ENCODE assay signal across 20 mouse cellular contexts in the genomic region with DNA sequence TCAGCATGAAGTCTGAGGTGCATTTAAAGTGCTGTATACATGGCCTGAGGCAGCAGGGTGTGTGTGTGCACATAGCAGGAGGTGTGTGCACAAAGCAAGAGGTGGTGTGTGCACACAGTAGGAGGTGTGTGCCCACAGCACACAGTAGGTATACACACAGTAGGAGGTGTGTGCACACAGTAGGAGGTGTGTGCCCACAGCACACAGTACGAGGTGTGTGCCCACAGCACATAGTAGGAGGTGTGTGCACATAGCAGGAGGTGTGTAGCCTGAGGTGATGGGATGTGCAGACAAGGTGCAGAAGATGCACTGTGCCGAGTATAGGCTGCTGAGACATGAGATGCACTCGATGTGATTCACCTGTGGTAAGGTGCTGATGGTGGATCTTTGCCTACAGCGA.
"Had no signal": no experiment of that assay in that cellular context is flagged by ENCODE, and none has a peak within 500 bp of the region (broad histone marks: within the 10 kb centered on the region; RNA-seq: fewer than 3 reads in every experiment).

No protein-coding gene starts in this region.

- H3K4me2 ChIP-seq: lung, embryonic 14.5 days; midbrain, embryonic 12.5 days; neural tube, embryonic 12.5 days; neural tube, embryonic 15.5 days; stomach, embryonic 15.5 days had no signal

- H3K4me3 ChIP-seq: midbrain, embryonic 10.5 days; midbrain, embryonic 12.5 days; myocyte; neural tube, embryonic 12.5 days; neural tube, embryonic 15.5 days; stomach, embryonic 15.5 days had no signal

- H3K9me3 ChIP-seq: midbrain, embryonic 12.5 days; neural tube, embryonic 12.5 days; neural tube, embryonic 15.5 days; stomach, embryonic 15.5 days had no signal

- H3K27me3 ChIP-seq: midbrain, embryonic 12.5 days; neural tube, embryonic 12.5 days; neural tube, embryonic 15.5 days; stomach, embryonic 15.5 days had no signal

- DNase-seq: lung, adult 18-20 months; lung, embryonic 14.5 days; lung, postnatal 10 days; lung, postnatal 4 days; midbrain, embryonic 14.5 days; retina, postnatal 1 day; right cerebral cortex, adult 18-20 months; right cerebral cortex, postnatal 25 days; right cerebral cortex, postnatal 4 days; thymus, adult 18-20 months; thymus, postnatal 14 days; thymus, postnatal 36 days had no signal

- ATAC-seq: midbrain, embryonic 16.5 days had no signal

- H3K4me1 ChIP-seq: midbrain, embryonic 10.5 days; midbrain, embryonic 12.5 days; neural tube, embryonic 12.5 days; neural tube, embryonic 15.5 days; stomach, embryonic 15.5 days had no signal

- H3K36me3 ChIP-seq: midbrain, embryonic 10.5 days; midbrain, embryonic 12.5 days; neural tube, embryonic 12.5 days; neural tube, embryonic 15.5 days; stomach, embryonic 15.5 days had no signal

- H3K27ac ChIP-seq: liver, embryonic 14.5 days; midbrain, embryonic 10.5 days; midbrain, embryonic 12.5 days; neural tube, embryonic 12.5 days; neural tube, embryonic 15.5 days; stomach, embryonic 15.5 days had no signal

- H3K9ac ChIP-seq: liver, embryonic 14.5 days; lung, embryonic 14.5 days; midbrain, embryonic 12.5 days; neural tube, embryonic 12.5 days; neural tube, embryonic 15.5 days; stomach, embryonic 15.5 days had no signal
